Mouse (Mus musculus) midbrain, embryonic 13.5 days (tissue): ENCODE measurements around the gene Bbs7. TPM values are rescaled to one million over a fixed set of nuclear protein-coding genes. Genes with fewer than 3 reads are reported as not detected.

Source experiments
- ATAC-seq: fragments of 200-750 bp; cut with Nextera tagmentation; 2 replicates; pipeline ENCODE4 v1.8.0; 2017; ENCODE audit warnings: mild to moderate bottlenecking, moderate TSS enrichment, moderate library complexity
- H3K27ac ChIP-seq: fragments of 300-500 bp; sonication (generic); 2 replicates; pipeline ENCODE4 v1.5.1; 2015; ENCODE audit warnings: inconsistent platforms, mild to moderate bottlenecking, moderate library complexity
- H3K27me3 ChIP-seq: fragments of 300-500 bp; sonication (generic); 2 replicates; pipeline ENCODE4 v1.6.1; 2015; ENCODE audit warnings: mild to moderate bottlenecking, inconsistent platforms
- H3K36me3 ChIP-seq: fragments of 300-500 bp; sonication (generic); 2 replicates; pipeline ENCODE4 v1.6.1; 2015; ENCODE audit warnings: mild to moderate bottlenecking, inconsistent platforms
- H3K4me1 ChIP-seq: fragments of 300-500 bp; sonication (generic); replicated peaks from 2 replicates; pipeline ENCODE4 v1.6.1; 2015; ENCODE audit warnings: inconsistent platforms
- H3K4me2 ChIP-seq: fragments of 300-500 bp; sonication (generic); replicated peaks from 2 replicates; pipeline ENCODE4 v1.6.1; 2015; ENCODE audit warnings: moderate library complexity, mild to moderate bottlenecking, inconsistent platforms
- H3K4me3 ChIP-seq: fragments of 300-500 bp; sonication (generic); replicated peaks from 2 replicates; pipeline ENCODE4 v1.5.1; 2015; ENCODE audit warnings: mild to moderate bottlenecking, inconsistent platforms
- H3K9ac ChIP-seq: fragments of 300-500 bp; sonication (generic); replicated peaks from 2 replicates; pipeline ENCODE4 v1.6.1; 2015; ENCODE audit warnings: mild to moderate bottlenecking, inconsistent platforms
- H3K9me3 ChIP-seq: fragments of 300-500 bp; sonication (generic); 2 replicates; pipeline ENCODE4 v1.6.1; 2016; ENCODE audit warnings: mild to moderate bottlenecking, inconsistent platforms
- WGBS: fragments of 180-500 bp; shearing (Covaris S2); methylation state at CpG from one replicate; pipeline ENCODE4 v1.1.7; 2015; 5-methylcytosine and 5-hydroxymethylcytosine counted together
- polyA plus RNA-seq: library from polyadenylated mRNA; unstranded; fragments of >200 nt; fragmentation: Nextera tagmentation; extraction: Ambion mirVana; gene quantifications from 2 replicates; pipeline ENCODE4 v1.2.1, GENCODE M21; 2015

Gene Bbs7
- polyA plus RNA-seq, 1 experiment from 2014 or later, result 22.1 TPM

- Histone ChIP-seq H3K36me3 (no peaks in the 10 kb centered on the region), H3K4me3 (no peak overlapping the region), H3K4me2 (no peak overlapping the region), H3K27me3 (no peaks in the 10 kb centered on the region), H3K27ac (no peak overlapping the region), H3K9me3 (no peaks in the 10 kb centered on the region), H3K4me1 (no peaks in the 10 kb centered on the region), H3K9ac (no peak overlapping the region)
- 90% methylated on average over 2 of the region's 2 CpGs for WGBS
- no peak for ATAC-seq
Measured at GRCm38 (mm10) chr3:36541399-36541798, 71.9 kb downstream of the Bbs7 start.

GRCm38 (mm10) chr3:36540756-36541155, 72.5 kb downstream of the Bbs7 start:
- WGBS, result 81% methylated on average over 2 of the region's 2 CpGs
- H3K9ac ChIP-seq, result no peak overlapping the region
- H3K4me2 ChIP-seq, result no peak overlapping the region
- H3K9me3 ChIP-seq, result no peaks in the 10 kb centered on the region
- H3K27ac ChIP-seq, result no peak overlapping the region
- H3K36me3 ChIP-seq, result no peaks in the 10 kb centered on the region
- H3K4me1 ChIP-seq, result no peaks in the 10 kb centered on the region
- no peaks in the 10 kb centered on the region for H3K27me3 ChIP-seq
- no peak for ATAC-seq
- no peak overlapping the region for H3K4me3 ChIP-seq

- no peak for ATAC-seq
- Histone ChIP-seq H3K27ac (no peak overlapping the region), H3K9ac (no peak overlapping the region), H3K27me3 (0 out of 2 replicates have a peak, but pooled peaks cover 1% of the 10 kb centered on the region), H3K4me2 (no peak overlapping the region), H3K4me3 (no peak overlapping the region), H3K36me3 (no peaks in the 10 kb centered on the region), H3K9me3 (no peaks in the 10 kb centered on the region), H3K4me1 (0 out of 2 replicates have a peak, but pooled peaks cover 5% of the 10 kb centered on the region)
- WGBS, result 87% methylated on average over 4 of the region's 4 CpGs
Measured at GRCm38 (mm10) chr3:36537701-36538470, 75.4 kb downstream of the Bbs7 start.

GRCm38 (mm10) chr3:36536041-36536440, 77.2 kb downstream of the Bbs7 start:
- 93% methylated on average over 12 of the region's 12 CpGs for WGBS
- H3K36me3 ChIP-seq, result no peaks in the 10 kb centered on the region
- ATAC-seq, result no peak

GRCm38 (mm10) chr3:36533201-36533672, 80.0 kb downstream of the Bbs7 start:
- no peak overlapping the region for H3K4me3 ChIP-seq
- 0 out of 2 replicates have a peak, but pooled peaks cover 12% of the 10 kb centered on the region for H3K4me1 ChIP-seq
- WGBS, result 4% methylated on average over 1 of the region's 1 CpGs
- H3K27me3 ChIP-seq, result peaks cover 14% of the 10 kb centered on the region; the same call in 1 of the 2 replicates
- ATAC-seq, result no peak
- no peak overlapping the region for H3K9ac ChIP-seq
- H3K36me3 ChIP-seq, result no peaks in the 10 kb centered on the region
- H3K27ac ChIP-seq, result no peak overlapping the region
- no peak overlapping the region for H3K4me2 ChIP-seq
- no peaks in the 10 kb centered on the region for H3K9me3 ChIP-seq

More at GRCm38 (mm10) chr3:36536041-36536440, 77.2 kb downstream of the Bbs7 start:
- Histone ChIP-seq H3K4me2 (no peak overlapping the region), H3K4me1 (0 out of 2 replicates have a peak, but pooled peaks cover 12% of the 10 kb centered on the region), H3K9ac (no peak overlapping the region), H3K9me3 (no peaks in the 10 kb centered on the region), H3K4me3 (no peak overlapping the region), H3K27ac (no peak overlapping the region), H3K27me3 (peaks cover 14% of the 10 kb centered on the region; the same call in 1 of the 2 replicates)

GRCm38 (mm10) chr3:36532738-36533137, 80.5 kb downstream of the Bbs7 start:
- peaks cover 14% of the 10 kb centered on the region; the same call in 1 of the 2 replicates for H3K27me3 ChIP-seq
- no peak overlapping the region for H3K4me2 ChIP-seq
- H3K9ac ChIP-seq, result no peak overlapping the region
- H3K4me3 ChIP-seq, result no peak overlapping the region
- H3K36me3 ChIP-seq, result no peaks in the 10 kb centered on the region
- 0 out of 2 replicates have a peak, but pooled peaks cover 12% of the 10 kb centered on the region for H3K4me1 ChIP-seq
- H3K27ac ChIP-seq, result no peak overlapping the region
- H3K9me3 ChIP-seq, result no peaks in the 10 kb centered on the region
- 38% methylated on average over 7 of the region's 7 CpGs for WGBS
- no peak for ATAC-seq

GRCm38 (mm10) chr3:36531979-36532542, 81.2 kb downstream of the Bbs7 start:
- no peak for ATAC-seq
- H3K4me1 ChIP-seq, result 0 out of 2 replicates have a peak, but pooled peaks cover 12% of the 10 kb centered on the region
- H3K9ac ChIP-seq, result no peak overlapping the region
- peaks cover 14% of the 10 kb centered on the region; the same call in 1 of the 2 replicates for H3K27me3 ChIP-seq
- no peaks in the 10 kb centered on the region for H3K9me3 ChIP-seq
- no peaks in the 10 kb centered on the region for H3K36me3 ChIP-seq
- H3K4me2 ChIP-seq, result peak overlapping the region; percentile 38
- H3K27ac ChIP-seq, result no peak overlapping the region
- H3K4me3 ChIP-seq, result no peak overlapping the region; the same call in 1 of the 2 replicates
- 21% methylated on average over 18 of the region's 18 CpGs for WGBS

- Histone ChIP-seq H3K9ac (no peak overlapping the region), H3K27me3 (peaks cover 14% of the 10 kb centered on the region; the same call in 1 of the 2 replicates), H3K4me3 (no peak overlapping the region), H3K4me2 (no peak overlapping the region), H3K27ac (no peak overlapping the region), H3K36me3 (no peaks in the 10 kb centered on the region), H3K4me1 (0 out of 2 replicates have a peak, but pooled peaks cover 12% of the 10 kb centered on the region), H3K9me3 (no peaks in the 10 kb centered on the region)
- no peak for ATAC-seq
- 45% methylated on average over 2 of the region's 2 CpGs for WGBS
Measured at GRCm38 (mm10) chr3:36531242-36531641, 82.0 kb downstream of the Bbs7 start.

- H3K9me3 ChIP-seq, result no peaks in the 10 kb centered on the region
- no peak overlapping the region for H3K4me3 ChIP-seq
- H3K27ac ChIP-seq, result no peak overlapping the region
- no peaks in the 10 kb centered on the region for H3K36me3 ChIP-seq
- 0 out of 2 replicates have a peak, but pooled peaks cover 12% of the 10 kb centered on the region for H3K4me1 ChIP-seq
- no peak for ATAC-seq
- 79% methylated on average over 5 of the region's 5 CpGs for WGBS
- peaks cover 14% of the 10 kb centered on the region; the same call in 1 of the 2 replicates for H3K27me3 ChIP-seq
- no peak overlapping the region for H3K9ac ChIP-seq
- H3K4me2 ChIP-seq, result no peak overlapping the region
Measured at GRCm38 (mm10) chr3:36530781-36531180, 82.5 kb downstream of the Bbs7 start.

- Histone ChIP-seq H3K36me3 (no peaks in the 10 kb centered on the region), H3K4me3 (no peak overlapping the region), H3K27me3 (peaks cover 14% of the 10 kb centered on the region; the same call in 1 of the 2 replicates), H3K4me2 (no peak overlapping the region), H3K9ac (no peak overlapping the region), H3K27ac (no peak overlapping the region), H3K4me1 (0 out of 2 replicates have a peak, but pooled peaks cover 12% of the 10 kb centered on the region), H3K9me3 (no peaks in the 10 kb centered on the region)
- no peak for ATAC-seq
- 91% methylated on average over 6 of the region's 6 CpGs for WGBS
Measured at GRCm38 (mm10) chr3:36530345-36530744, 82.9 kb downstream of the Bbs7 start.

GRCm38 (mm10) chr3:36524466-36524865, 88.8 kb downstream of the Bbs7 start:
- no peak overlapping the region for H3K27ac ChIP-seq
- H3K27me3 ChIP-seq, result peaks cover 24% of the 10 kb centered on the region
- no peak overlapping the region for H3K9ac ChIP-seq
- no peak for ATAC-seq
- H3K4me1 ChIP-seq, result peaks cover 16% of the 10 kb centered on the region
- no peak overlapping the region for H3K4me2 ChIP-seq
- H3K4me3 ChIP-seq, result no peak overlapping the region
- no peaks in the 10 kb centered on the region for H3K9me3 ChIP-seq
- WGBS, result 88% methylated on average over 3 of the region's 3 CpGs
- no peaks in the 10 kb centered on the region for H3K36me3 ChIP-seq
